Mouse (Mus musculus): Measurements from ENCODE around the gene Epha3. TPM values are rescaled to one million over a fixed set of nuclear protein-coding genes. Genes with fewer than 3 reads are reported as not detected.

The Epha3 gene
- polyA plus RNA-seq, 1 experiment: 1.0 TPM

DNA sequence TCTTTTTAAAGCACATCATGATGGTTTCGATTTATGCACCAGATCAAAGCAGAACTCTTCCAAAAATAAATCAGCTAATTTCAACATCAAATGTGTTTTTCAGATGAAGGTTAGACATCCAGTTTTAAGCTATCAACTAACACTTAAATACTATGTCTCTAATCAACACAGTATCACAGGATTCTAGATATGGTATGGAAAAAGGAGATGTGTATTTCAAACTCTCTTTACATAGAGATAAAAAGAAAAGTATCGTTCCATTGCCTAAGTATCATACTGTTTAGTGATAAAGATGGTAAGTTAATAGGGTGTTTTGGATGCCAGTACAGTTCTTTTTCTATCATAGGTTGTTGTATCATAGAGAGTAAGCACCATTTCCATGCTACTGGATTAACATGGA lies 353.9 kb downstream of the Epha3 start:
- Histone ChIP-seq H3K27ac (ENCODE audit: control insufficient read depth, insufficient read depth, low read depth, low read length) (no peak overlapping the region), H3K27me3 (ENCODE audit: control insufficient read depth, insufficient read depth, low read length) (no peaks in the 10 kb centered on the region), H3K4me3 (ENCODE audit: control insufficient read depth, low read depth, low read length) (no peak overlapping the region), H3K4me1 (ENCODE audit: control insufficient read depth, insufficient read depth, low read length) (no peaks in the 10 kb centered on the region), H3K36me3 (ENCODE audit: control insufficient read depth, insufficient read depth, low read length) (no peaks in the 10 kb centered on the region)
- TF ChIP-seq CTCF (IDR thresholded peaks at IDR 0.05; ENCODE audit: control insufficient read depth, insufficient read depth, insufficient replicate concordance, low read depth, low read length): no peak
- TF ChIP-seq POLR2A (IDR thresholded peaks at IDR 0.05; ENCODE audit: control insufficient read depth, low read depth, low read length): no peak

DNA sequence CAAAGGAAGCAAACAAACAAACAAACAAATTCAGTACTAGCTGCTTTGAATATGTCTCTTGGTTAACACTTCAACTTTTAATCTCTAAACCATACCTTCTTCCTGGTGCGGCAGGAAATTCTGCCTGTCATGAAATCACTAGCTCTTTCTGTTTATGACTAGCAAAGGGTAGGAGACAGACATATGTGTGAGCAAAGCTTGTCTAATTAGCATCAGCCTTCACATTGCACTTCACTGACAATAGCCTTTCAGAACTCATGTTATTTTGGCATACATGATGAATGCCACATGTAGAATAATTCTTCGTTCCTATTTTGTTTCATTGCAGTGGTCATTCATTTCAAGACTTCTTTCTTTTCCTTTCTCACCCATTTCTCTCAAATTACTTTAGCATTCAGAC lies 357.5 kb downstream of the Epha3 start:
- TF ChIP-seq POLR2A (IDR thresholded peaks at IDR 0.05; ENCODE audit: control insufficient read depth, low read depth, low read length) (no peak), CTCF (IDR thresholded peaks at IDR 0.05; ENCODE audit: control insufficient read depth, insufficient read depth, insufficient replicate concordance, low read depth, low read length) (no peak)
- H3K27ac ChIP-seq (ENCODE audit: control insufficient read depth, insufficient read depth, low read depth, low read length): no peak overlapping the region
- H3K4me3 ChIP-seq (ENCODE audit: control insufficient read depth, low read depth, low read length): no peak overlapping the region
- H3K27me3 ChIP-seq (ENCODE audit: control insufficient read depth, insufficient read depth, low read length): no peaks in the 10 kb centered on the region
- H3K4me1 ChIP-seq (ENCODE audit: control insufficient read depth, insufficient read depth, low read length): no peaks in the 10 kb centered on the region
- no peaks in the 10 kb centered on the region for H3K36me3 ChIP-seq (ENCODE audit: control insufficient read depth, insufficient read depth, low read length)

DNA sequence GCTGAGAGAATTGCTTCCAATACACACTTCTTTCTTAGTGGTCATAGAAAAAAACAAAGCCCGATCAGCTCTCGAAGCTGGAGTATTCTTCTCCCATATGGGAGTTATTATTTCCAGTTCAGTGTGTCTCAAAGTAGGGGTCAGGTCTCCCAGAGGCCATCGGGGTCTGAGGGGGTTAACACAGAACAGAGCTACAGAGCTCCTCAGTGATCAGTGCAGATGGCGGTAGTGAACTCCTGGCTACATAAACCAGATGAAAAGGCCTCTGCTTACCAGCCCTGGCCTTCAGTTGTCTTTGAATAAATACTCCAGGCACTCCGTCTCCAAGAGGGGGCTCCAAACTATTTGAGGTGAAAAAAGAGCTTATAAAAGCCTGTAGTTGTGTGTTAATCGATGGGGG lies 362.5 kb downstream of the Epha3 start:
- no peak overlapping the region for H3K27ac ChIP-seq (ENCODE audit: control insufficient read depth, insufficient read depth, low read depth, low read length)

DNA sequence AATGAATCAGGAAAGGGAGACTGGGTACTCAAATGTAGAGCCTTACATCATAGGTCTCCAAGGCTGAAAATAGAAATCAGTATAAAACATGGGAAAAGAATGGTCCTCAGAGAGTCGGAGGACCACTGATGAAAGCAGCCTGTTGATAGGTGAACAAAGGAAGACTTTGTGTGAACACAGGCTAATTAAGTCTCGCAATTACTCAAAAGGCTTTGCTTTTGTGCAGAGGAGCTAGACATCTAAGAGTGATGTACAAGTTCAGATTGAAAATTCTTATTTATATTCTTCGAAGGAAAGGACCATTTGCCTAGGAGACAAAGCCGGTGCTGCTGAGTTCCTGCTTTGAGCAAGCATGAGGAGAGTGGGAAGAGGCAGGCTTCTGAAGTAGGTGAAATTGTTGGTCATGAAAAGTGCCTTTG lies 363.0 kb downstream of the Epha3 start:
- no peak for TF ChIP-seq POLR2A (IDR thresholded peaks at IDR 0.05; ENCODE audit: control insufficient read depth, low read depth, low read length)
- no peak for TF ChIP-seq CTCF (IDR thresholded peaks at IDR 0.05; ENCODE audit: control insufficient read depth, insufficient read depth, insufficient replicate concordance, low read depth, low read length)
- Histone ChIP-seq H3K27ac (ENCODE audit: control insufficient read depth, insufficient read depth, low read depth, low read length) (no peak overlapping the region), H3K27me3 (ENCODE audit: control insufficient read depth, insufficient read depth, low read length) (no peaks in the 10 kb centered on the region), H3K4me1 (ENCODE audit: control insufficient read depth, insufficient read depth, low read length) (no peaks in the 10 kb centered on the region), H3K36me3 (ENCODE audit: control insufficient read depth, insufficient read depth, low read length) (no peaks in the 10 kb centered on the region), H3K4me3 (ENCODE audit: control insufficient read depth, low read depth, low read length) (no peak overlapping the region)

More for the DNA sequence above, 362.5 kb downstream of the Epha3 start:
- Histone ChIP-seq H3K36me3 (ENCODE audit: control insufficient read depth, insufficient read depth, low read length) (no peaks in the 10 kb centered on the region), H3K27me3 (ENCODE audit: control insufficient read depth, insufficient read depth, low read length) (no peaks in the 10 kb centered on the region), H3K4me3 (ENCODE audit: control insufficient read depth, low read depth, low read length) (no peak overlapping the region), H3K4me1 (ENCODE audit: control insufficient read depth, insufficient read depth, low read length) (no peaks in the 10 kb centered on the region)
- TF ChIP-seq POLR2A (IDR thresholded peaks at IDR 0.05; ENCODE audit: control insufficient read depth, low read depth, low read length) (no peak), CTCF (IDR thresholded peaks at IDR 0.05; ENCODE audit: control insufficient read depth, insufficient read depth, insufficient replicate concordance, low read depth, low read length) (no peak)

Data from testis, adult 2 months (tissue).